In genomic region chr3:35060042-35060441, GRCm38 (mm10) we compare ENCODE assay signal across 11 mouse cellular contexts.
DNase-seq lines count a peak whose midpoint lies in the region; ATAC-seq lines count a peak whose summit lies in the region.
"Had no signal": no experiment of that assay in that cellular context is flagged by ENCODE, and none has a peak within 500 bp of the region (broad histone marks: within the 10 kb centered on the region; RNA-seq: fewer than 3 reads in every experiment).

No protein-coding gene starts in this region.

- peak overlapping the region; percentile 52 for H3K4me2 ChIP-seq in heart, embryonic 12.5 days
- H3K4me2 ChIP-seq in forebrain, embryonic 15.5 days (replicated peaks): 0 out of 2 replicates have a peak overlapping the region, but pooled peaks have one; percentile 7
- H3K4me2 ChIP-seq in midbrain, embryonic 16.5 days (ENCODE audit: low read length): peak overlapping the region; percentile 35

- H3K27ac ChIP-seq in heart, embryonic 12.5 days (ENCODE audit: poor library complexity, severe bottlenecking): no peak overlapping the region
- H3K27ac ChIP-seq in forebrain, embryonic 15.5 days (replicated peaks): no peak overlapping the region
- no peak overlapping the region for H3K27ac ChIP-seq in midbrain, embryonic 16.5 days (ENCODE audit: low read length)

- no peak for DNase-seq in heart, postnatal 4 days
- DNase-seq in brain, adult 2 months (ENCODE audit: low read depth, low spot score): peak; percentile 2
- no peak for DNase-seq in kidney, adult 8-10 months
- DNase-seq in left cerebral cortex, adult 18-20 months (ENCODE audit: low spot score in 2 of 2): no peak
- no peak for DNase-seq in testis, postnatal 10 days (ENCODE audit: low spot score)
- DNase-seq: cerebellum, adult 11-12 months; layer of hippocampus, postnatal 36 days; liver, postnatal 0 days had no signal

- peak overlapping the region; percentile 24; the same call in 1 of the 2 replicates for H3K4me3 ChIP-seq in heart, embryonic 12.5 days
- no peak overlapping the region for H3K4me3 ChIP-seq in forebrain, embryonic 15.5 days
- H3K4me3 ChIP-seq in midbrain, embryonic 16.5 days (ENCODE audit: low read depth, low read length): no peak overlapping the region

- no peaks in the 10 kb centered on the region for H3K36me3 ChIP-seq in heart, embryonic 12.5 days
- H3K36me3 ChIP-seq in forebrain, embryonic 15.5 days: no peaks in the 10 kb centered on the region
- no peaks in the 10 kb centered on the region for H3K36me3 ChIP-seq in midbrain, embryonic 16.5 days (ENCODE audit: control insufficient read depth, insufficient read depth, low read length)

- WGBS in heart, embryonic 12.5 days: 18% methylated on average over 10 of the region's 10 CpGs
- 16% methylated on average over 10 of the region's 10 CpGs for WGBS in forebrain, embryonic 15.5 days
- WGBS in midbrain, embryonic 16.5 days: 11% methylated on average over 10 of the region's 10 CpGs

- no peak overlapping the region for H3K9ac ChIP-seq in heart, embryonic 12.5 days
- H3K9ac ChIP-seq in forebrain, embryonic 15.5 days (replicated peaks): no peak overlapping the region
- H3K9ac ChIP-seq in midbrain, embryonic 16.5 days (ENCODE audit: low read depth, low read length): peak overlapping the region; percentile 40; the same call in 1 of the 2 replicates
- H3K9ac ChIP-seq: liver, postnatal 0 days had no signal

- H3K9me3 ChIP-seq in heart, embryonic 12.5 days (replicated peaks): no peaks in the 10 kb centered on the region
- no peaks in the 10 kb centered on the region for H3K9me3 ChIP-seq in forebrain, embryonic 15.5 days
- no peaks in the 10 kb centered on the region for H3K9me3 ChIP-seq in midbrain, embryonic 16.5 days (replicated peaks; ENCODE audit: control insufficient read depth, low read length, poor library complexity, severe bottlenecking)

- H3K27me3 ChIP-seq in heart, embryonic 12.5 days (replicated peaks): no peaks in the 10 kb centered on the region; the same call in 1 of the 2 replicates
- H3K27me3 ChIP-seq in forebrain, embryonic 15.5 days: no peaks in the 10 kb centered on the region
- no peaks in the 10 kb centered on the region for H3K27me3 ChIP-seq in midbrain, embryonic 16.5 days (ENCODE audit: control insufficient read depth, insufficient read depth, low read depth, low read length)

- no peak for ATAC-seq in heart, embryonic 12.5 days (ENCODE audit: insufficient number of reproducible peaks, low FRiP score)
- no peak for ATAC-seq in forebrain, embryonic 15.5 days (replicated peaks)
- peak; percentile 39; the same call in 1 of the 2 replicates for ATAC-seq in midbrain, embryonic 16.5 days
- ATAC-seq: liver, postnatal 0 days had no signal

- peaks cover 13% of the 10 kb centered on the region for H3K4me1 ChIP-seq in heart, embryonic 12.5 days (replicated peaks)
- peaks cover 11% of the 10 kb centered on the region; the same call in 1 of the 2 replicates for H3K4me1 ChIP-seq in forebrain, embryonic 15.5 days
- H3K4me1 ChIP-seq in midbrain, embryonic 16.5 days (ENCODE audit: control insufficient read depth, insufficient read depth, low read length): peaks cover 8% of the 10 kb centered on the region
